ENCODE assay signal across 25 mouse cellular contexts in genomic region chr5:32240741-32241140, GRCm38 (mm10). TPM values are rescaled to one million over a fixed set of nuclear protein-coding genes. Genes with fewer than 3 reads are reported as not detected.
A peak's percentile ranks its signal among the peaks of the same experiment; 100 is the strongest.
DNase-seq lines count a peak whose midpoint lies in the region; ATAC-seq and TF ChIP-seq lines count a peak whose summit lies in the region.
"Had no signal": no experiment of that assay in that cellular context is flagged by ENCODE, and none has a peak within 500 bp of the region (broad histone marks: within the 10 kb centered on the region; RNA-seq: fewer than 3 reads in every experiment).

No protein-coding gene starts in this region.

- H3K27me3 ChIP-seq in limb, embryonic 15.5 days, result no peaks in the 10 kb centered on the region
- H3K27me3 ChIP-seq in limb, embryonic 10.5 days (ENCODE audit: low read depth, poor library complexity, severe bottlenecking), result no peaks in the 10 kb centered on the region
- no peaks in the 10 kb centered on the region for H3K27me3 ChIP-seq in CH12.LX (replicated peaks)
- H3K27me3 ChIP-seq in midbrain, postnatal 0 days (ENCODE audit: insufficient read depth, low read length), result no peaks in the 10 kb centered on the region
- H3K27me3 ChIP-seq: Patski had no signal

- in situ Hi-C loops in CH12.LX (cut with MboI; ENCODE audit: low pct_ligation_motif_present, low pct_unique_long_range_greater_than_20kb, low sequenced_read_pairs), result no loop called here

- 37% methylated on average over 2 of the region's 2 CpGs for WGBS in limb, embryonic 15.5 days
- WGBS in limb, embryonic 10.5 days, result 51% methylated on average over 2 of the region's 2 CpGs
- WGBS in midbrain, postnatal 0 days, result 66% methylated on average over 2 of the region's 2 CpGs

- H3K9ac ChIP-seq in limb, embryonic 15.5 days, result no peak overlapping the region
- H3K9ac ChIP-seq in CH12.LX (ENCODE audit: insufficient read depth, low read depth), result no peak overlapping the region
- no peak overlapping the region for H3K9ac ChIP-seq in midbrain, postnatal 0 days (replicated peaks; ENCODE audit: low read length, poor library complexity, severe bottlenecking)

- DNase-seq in heart, adult 11 months, result peak; percentile 76
- no peak for DNase-seq in heart, adult 8-10 months (ENCODE audit: low spot score)
- no peak for DNase-seq in limb, embryonic 10.5 days (ENCODE audit: low spot score)
- peak; percentile 51 for DNase-seq in A20 (ENCODE audit: low read depth, low spot score)
- DNase-seq in CH12.LX (ENCODE audit: extremely low read depth), result peak; percentile 29
- DNase-seq in adrenal gland, postnatal 4 days (ENCODE audit: low spot score in 2 of 2), result no peak
- DNase-seq in midbrain, postnatal 0 days (ENCODE audit: low spot score), result no peak
- DNase-seq: adrenal gland, adult 2 months; adrenal gland, adult 8-10 months; adrenal gland, postnatal 10 days; adrenal gland, postnatal 14 days; adrenal gland, postnatal 25 days; adrenal gland, postnatal 36 days; cerebellum, adult 11 months; cerebellum, adult 11-12 months; cerebellum, adult 18-20 months; cerebellum, adult 2 months; cerebellum, adult 8-10 months had no signal

- dilution Hi-C loops in CH12.LX (cut with MboI; ENCODE audit: extremely low pct_ligation_motif_present, extremely low pct_unique_long_range_greater_than_20kb, low sequenced_read_pairs), result no loop called here

- TF ChIP-seq POLR2A in CH12.LX (IDR thresholded peaks at IDR 0.05; ENCODE audit: low read depth, low read length), result no peak

- no peak overlapping the region for H3K4me2 ChIP-seq in limb, embryonic 15.5 days
- no peak overlapping the region for H3K4me2 ChIP-seq in CH12.LX (ENCODE audit: insufficient read depth, low read depth, poor library complexity, severe bottlenecking)
- H3K4me2 ChIP-seq in midbrain, postnatal 0 days (ENCODE audit: low read depth, low read length, poor library complexity, severe bottlenecking), result no peak overlapping the region

- no peaks in the 10 kb centered on the region for H3K9me3 ChIP-seq in limb, embryonic 15.5 days
- H3K9me3 ChIP-seq in limb, embryonic 10.5 days (replicated peaks), result no peaks in the 10 kb centered on the region
- H3K9me3 ChIP-seq in CH12.LX (replicated peaks; ENCODE audit: low read length), result no peaks in the 10 kb centered on the region
- no peaks in the 10 kb centered on the region for H3K9me3 ChIP-seq in midbrain, postnatal 0 days (ENCODE audit: low read length)
- H3K9me3 ChIP-seq: G1E had no signal

- H3K79me2 ChIP-seq in CH12.LX (replicated peaks; ENCODE audit: control insufficient read depth, extremely low read depth, insufficient read depth, poor library complexity, severe bottlenecking), result no peaks in the 10 kb centered on the region

- no peak for TF ChIP-seq CTCF in CH12.LX (conservative IDR thresholded peaks at IDR 0.05 in 1 of 2, IDR thresholded peaks at IDR 0.05 in 1 of 2; ENCODE audit: low read depth in 2 of 2, low read length in 2 of 2)
- TF ChIP-seq CTCF in midbrain, postnatal 0 days (IDR thresholded peaks at IDR 0.05), result no peak

- no peak for TF ChIP-seq EP300 in CH12.LX (IDR thresholded peaks at IDR 0.05; ENCODE audit: low read length)

- no peak for TF ChIP-seq RAD21 in CH12.LX (IDR thresholded peaks at IDR 0.05; ENCODE audit: low read depth, low read length)

- H3K4me3 ChIP-seq in limb, embryonic 15.5 days, result no peak overlapping the region
- no peak overlapping the region for H3K4me3 ChIP-seq in limb, embryonic 10.5 days
- H3K4me3 ChIP-seq in CH12.LX (replicated peaks in 1 of 3; ENCODE audit: low read depth in 2 of 3, low read length in 2 of 3, poor library complexity in 1 of 3), result no peak overlapping the region
- no peak overlapping the region for H3K4me3 ChIP-seq in midbrain, postnatal 0 days (ENCODE audit: low read depth, low read length)

- no peaks in the 10 kb centered on the region for H3K36me3 ChIP-seq in limb, embryonic 15.5 days
- H3K36me3 ChIP-seq in limb, embryonic 10.5 days, result no peaks in the 10 kb centered on the region
- no peaks in the 10 kb centered on the region for H3K36me3 ChIP-seq in CH12.LX (replicated peaks in 1 of 2; ENCODE audit: control insufficient read depth in 1 of 2, insufficient read depth in 1 of 2, low read length in 1 of 2)
- no peaks in the 10 kb centered on the region for H3K36me3 ChIP-seq in midbrain, postnatal 0 days (ENCODE audit: insufficient read depth, low read length)
- H3K36me3 ChIP-seq: G1E had no signal

- no peak overlapping the region for H3K27ac ChIP-seq in limb, embryonic 15.5 days
- H3K27ac ChIP-seq in limb, embryonic 10.5 days, result no peak overlapping the region
- no peak overlapping the region for H3K27ac ChIP-seq in CH12.LX (ENCODE audit: insufficient read depth, low read depth)
- no peak overlapping the region for H3K27ac ChIP-seq in midbrain, postnatal 0 days (ENCODE audit: low read depth, low read length)

- 0 out of 2 replicates have a peak, but pooled peaks have one; percentile 30 for ATAC-seq in limb, embryonic 15.5 days (ENCODE audit: insufficient number of reproducible peaks, low FRiP score, low TSS enrichment, low read depth)
- no peak for ATAC-seq in midbrain, postnatal 0 days (ENCODE audit: low FRiP score)
- ATAC-seq: activated CD4-positive, CD25-positive, alpha-beta regulatory T cell, adult 4 months; CD4-positive, CD25-positive, alpha-beta regulatory T cell, adult 4 months; Patski had no signal

- H3K4me1 ChIP-seq in limb, embryonic 15.5 days, result no peaks in the 10 kb centered on the region
- H3K4me1 ChIP-seq in limb, embryonic 10.5 days, result no peaks in the 10 kb centered on the region
- H3K4me1 ChIP-seq in CH12.LX (ENCODE audit: control insufficient read depth in 1 of 2, insufficient read depth in 2 of 2), result peaks cover 15 to 44% of the 10 kb centered on the region in 2 experiments
- no peaks in the 10 kb centered on the region for H3K4me1 ChIP-seq in midbrain, postnatal 0 days (ENCODE audit: insufficient read depth, low read length)

TF ChIP-seq in CH12.LX, 34 proteins besides CTCF, POLR2A, EP300 and RAD21:
- no peak for TF ChIP-seq GABPA (IDR thresholded peaks at IDR 0.05; ENCODE audit: insufficient replicate concordance, low read depth, low read length)
- TF ChIP-seq TBP (conservative IDR thresholded peaks at IDR 0.05; ENCODE audit: low read depth, low read length), result no peak
- TF ChIP-seq SIN3A (IDR thresholded peaks at IDR 0.05; ENCODE audit: low read length), result no peak
- TF ChIP-seq USF2 (conservative IDR thresholded peaks at IDR 0.05; ENCODE audit: low read depth, low read length), result no peak
- TF ChIP-seq TCF12 (IDR thresholded peaks at IDR 0.05; ENCODE audit: low read depth, low read length), result no peak
- no peak for TF ChIP-seq MAFK (IDR thresholded peaks at IDR 0.05; ENCODE audit: insufficient replicate concordance, low read length)
- no peak for TF ChIP-seq CHD2 (IDR thresholded peaks at IDR 0.05; ENCODE audit: low read length)
- no peak for TF ChIP-seq KAT2A (IDR thresholded peaks at IDR 0.05; ENCODE audit: insufficient replicate concordance, low read length)
- TF ChIP-seq MAX (IDR thresholded peaks at IDR 0.05; ENCODE audit: low read length), result no peak
- no peak for TF ChIP-seq SMC3 (IDR thresholded peaks at IDR 0.05; ENCODE audit: low read depth, low read length)
- no peak for TF ChIP-seq RCOR1 (conservative IDR thresholded peaks at IDR 0.05; ENCODE audit: low read depth, low read length)
- TF ChIP-seq ETS1 (conservative IDR thresholded peaks at IDR 0.05; ENCODE audit: low read depth, low read length), result no peak
- no peak for TF ChIP-seq MYC (IDR thresholded peaks at IDR 0.05; ENCODE audit: low read depth, low read length)
- TF ChIP-seq BHLHE40 (IDR thresholded peaks at IDR 0.05; ENCODE audit: low read depth, low read length), result no peak
- no peak for TF ChIP-seq ZNF384 (IDR thresholded peaks at IDR 0.05; ENCODE audit: low read depth, low read length)
- TF ChIP-seq E2F4 (IDR thresholded peaks at IDR 0.05; ENCODE audit: insufficient replicate concordance, low read depth, low read length), result no peak
- no peak for TF ChIP-seq UBTF (IDR thresholded peaks at IDR 0.05; ENCODE audit: low read depth, low read length)
- TF ChIP-seq MXI1 (IDR thresholded peaks at IDR 0.05; ENCODE audit: low read depth, low read length), result no peak
- no peak for TF ChIP-seq POLR2AphosphoS2 (IDR thresholded peaks at IDR 0.05; ENCODE audit: low read depth, low read length)
- no peak for TF ChIP-seq JUN (IDR thresholded peaks at IDR 0.05; ENCODE audit: insufficient read depth, low read depth, low read length)
TF ChIP-seq in CH12.LX: peak in this region for 0.

RNA-seq across cellular contexts. Expression of gene Plb1, which starts 8.2 kb away (rescaled TPM):
- 1 to 10 TPM in 3 of 4 experiments, under 1 TPM in 1; 0.92 to 2.8 (median 1.7) TPM for total RNA-seq in heart, adult 8-10 months (2022)
- 1.0 and 1.6 TPM in 2 replicates for polyA plus RNA-seq in limb, embryonic 15.5 days (2015; fragmentation: Nextera tagmentation; extraction: Ambion mirVana)
- polyA plus RNA-seq in limb, embryonic 10.5 days (2016; fragmentation: Nextera tagmentation; extraction: Ambion mirVana), result 0.15 TPM in 1 of 2 replicates, not detected in the other
- 0.42 and 0.51 TPM in 2 replicates for total RNA-seq in CH12.LX (2012; rRNA removed)
- total RNA-seq in CH12.LX (2014; rRNA removed), result 0.66 and 0.85 TPM in 2 replicates
- polyA plus RNA-seq in CH12.LX (2012; ENCODE audit: insufficient read length, low read depth), result 1.4 and 2.3 TPM in 2 replicates
- total RNA-seq in adrenal gland, postnatal 4 days (2021), result under 1 TPM; 0.11 to 0.96 TPM
- 0.14 and 0.60 TPM in 2 replicates for total RNA-seq in midbrain, postnatal 0 days (2014; rRNA removed)
- 0.11 and 0.21 TPM in 2 replicates for polyA plus RNA-seq in midbrain, postnatal 0 days (2015; fragmentation: Nextera tagmentation; extraction: Ambion mirVana)
- total RNA-seq: adrenal gland, adult 2 months; adrenal gland, postnatal 14 days; adrenal gland, postnatal 25 days; adrenal gland, postnatal 36 days; MEL had no signal
- polyA plus RNA-seq: activated CD4-positive, CD25-positive, alpha-beta regulatory T cell, adult 4 months; C2C12; CD4-positive, CD25-positive, alpha-beta regulatory T cell, adult 4 months; G1E had no signal

Comparison
In these comparisons a context has a peak if more than half of its experiments do, and no peak if none do; other contexts are left out.
1. DNase-seq: peak in heart, adult 11 months (single experiment), A20 (single experiment) and CH12.LX (single experiment); none in heart, adult 8-10 months (single experiment), limb, embryonic 10.5 days (single experiment), adrenal gland, postnatal 4 days (0 of 2) and midbrain, postnatal 0 days (single experiment).